Mouse (Mus musculus) liver, adult 2 months (tissue): ENCODE measurements around the gene Psmc2. TPM values are rescaled to one million over a fixed set of nuclear protein-coding genes. Genes with fewer than 3 reads are reported as not detected.
A peak's percentile ranks its signal among the peaks of the same experiment; 100 is the strongest.

ENCODE experiments used
- DNase-seq: peaks from one replicate; pipeline ENCODE4 v3.0.0-alpha.2; 2011; ENCODE audit warnings: low read depth, low spot score; ENCODE audit errors: extremely low read depth
- H3K27ac ChIP-seq: fragments of 200-500 bp; replicated peaks from 2 replicates; pipeline ENCODE4 v1.5.1; 2012; ENCODE audit warnings: low read depth, mild to moderate bottlenecking, control low read depth, inconsistent platforms, low read length; ENCODE audit not compliant: insufficient read depth
- H3K27me3 ChIP-seq: fragments of 200-500 bp; 2 replicates; pipeline ENCODE4 v1.6.1; 2012; ENCODE audit warnings: mild to moderate bottlenecking, moderate library complexity, low read length, inconsistent platforms; ENCODE audit not compliant: control insufficient read depth, insufficient read depth
- H3K36me3 ChIP-seq: fragments of 200-500 bp; 2 replicates; pipeline ENCODE4 v1.6.1; 2012; ENCODE audit warnings: low read length, inconsistent platforms; ENCODE audit not compliant: control insufficient read depth, insufficient read depth
- H3K4me1 ChIP-seq: fragments of 200-500 bp; 2 replicates; pipeline ENCODE4 v1.6.1; 2011; ENCODE audit warnings: low read length; ENCODE audit not compliant: control insufficient read depth, insufficient read depth
- H3K4me3 ChIP-seq: fragments of 200-500 bp; 2 replicates; pipeline ENCODE4 v1.5.1; 2011; ENCODE audit warnings: low read depth, mild to moderate bottlenecking, control low read depth, low read length, moderate library complexity; ENCODE audit not compliant: insufficient read depth
- H3K79me2 ChIP-seq: fragments of 200-500 bp; 2 replicates; pipeline ENCODE4 v1.6.1; 2012; ENCODE audit warnings: inconsistent platforms, mild to moderate bottlenecking, low read length, moderate library complexity; ENCODE audit not compliant: control insufficient read depth, insufficient read depth
- H3K9ac ChIP-seq: fragments of 200-500 bp; 2 replicates; pipeline ENCODE4 v1.6.1; 2012; ENCODE audit warnings: low read depth, mild to moderate bottlenecking, control low read depth, inconsistent platforms, low read length
- CTCF ChIP-seq: fragments of 200-500 bp; IDR thresholded peaks from 2 replicates; pipeline ENCODE4 v1.5.1; 2011; ENCODE audit warnings: low read depth, low read length, control low read depth
- POLR2A ChIP-seq: fragments of 200-500 bp; IDR thresholded peaks from 2 replicates; pipeline ENCODE4 v1.6.1; 2011; ENCODE audit warnings: low read length, control low read depth; ENCODE audit not compliant: insufficient read depth; ENCODE audit errors: extremely low read depth
- whole genome bisulfite sequencing: fragments of 180-500 bp; shearing (Covaris S2); methylation state at CpG from one replicate; pipeline ENCODE4 v1.1.7; 2018; 5-methylcytosine and 5-hydroxymethylcytosine counted together
- polyA plus RNA-seq: library from polyadenylated mRNA; depleted of rRNA; stranded (reverse); fragments of >200 nt; gene quantifications from 2 replicates; pipeline ENCODE4 v1.2.3, GENCODE M21; 2012; rRNA removed
- total RNA-seq: library from RNA; depleted of rRNA; stranded (reverse); fragments of >200 nt; gene quantifications from 2 replicates; pipeline ENCODE4 v1.2.3, GENCODE M21; 2014; rRNA removed

The Psmc2 gene
- total and polyA plus RNA-seq, 2 experiments: 30.3 to 48.0 TPM

GRCm38 (mm10) chr5:21844676-21845075 is 59.6 kb downstream of the Psmc2 start:
- no peak for DNase-seq
- H3K27ac ChIP-seq: no peak overlapping the region
- WGBS: 66% methylated on average over 4 of the region's 4 CpGs
- H3K4me1 ChIP-seq: no peaks in the 10 kb centered on the region
- TF ChIP-seq CTCF (peak; percentile 35; the same call in 1 of the 2 replicates), POLR2A (no peak)
- no peaks in the 10 kb centered on the region for H3K36me3 ChIP-seq
- H3K27me3 ChIP-seq: no peaks in the 10 kb centered on the region
- no peak overlapping the region for H3K9ac ChIP-seq
- H3K4me3 ChIP-seq: no peak overlapping the region
- H3K79me2 ChIP-seq: no peaks in the 10 kb centered on the region

- Histone ChIP-seq H3K79me2 (no peaks in the 10 kb centered on the region), H3K36me3 (no peaks in the 10 kb centered on the region), H3K9ac (no peak overlapping the region), H3K27ac (no peak overlapping the region), H3K4me1 (no peaks in the 10 kb centered on the region), H3K27me3 (no peaks in the 10 kb centered on the region), H3K4me3 (no peak overlapping the region)
- no peak for DNase-seq
- TF ChIP-seq POLR2A (no peak), CTCF (no peak)
- WGBS: 59% methylated on average over 20 of the region's 20 CpGs
These were observed 61.7 kb downstream of the Psmc2 start for GRCm38 (mm10) chr5:21846616-21847290.

- no peaks in the 10 kb centered on the region for H3K4me1 ChIP-seq
- no peak overlapping the region for H3K27ac ChIP-seq
- no peaks in the 10 kb centered on the region for H3K36me3 ChIP-seq
- 46% methylated on average over 6 of the region's 6 CpGs for WGBS
- no peak overlapping the region for H3K9ac ChIP-seq
- no peaks in the 10 kb centered on the region for H3K79me2 ChIP-seq
- no peaks in the 10 kb centered on the region for H3K27me3 ChIP-seq
- H3K4me3 ChIP-seq: no peak overlapping the region
- no peak for DNase-seq
- no peak for TF ChIP-seq POLR2A
- no peak for TF ChIP-seq CTCF
These were observed 62.4 kb downstream of the Psmc2 start for GRCm38 (mm10) chr5:21847438-21847837.

GRCm38 (mm10) chr5:21851679-21852340 is 66.7 kb downstream of the Psmc2 start:
- Histone ChIP-seq H3K27ac (no peak overlapping the region), H3K9ac (no peak overlapping the region), H3K4me1 (no peaks in the 10 kb centered on the region), H3K4me3 (no peak overlapping the region), H3K79me2 (no peaks in the 10 kb centered on the region), H3K36me3 (no peaks in the 10 kb centered on the region), H3K27me3 (no peaks in the 10 kb centered on the region)
- WGBS: 49% methylated on average over 10 of the region's 10 CpGs
- TF ChIP-seq POLR2A (no peak), CTCF (no peak)
- DNase-seq: no peak

Other genes with a start within 250 kb of the Psmc2 start
- 0.13 and 0.37 TPM in 2 replicates for gene Lrrc17, start 241.7 kb upstream of the Psmc2 start, total RNA-seq
- gene Lrrc17, start 241.7 kb upstream of the Psmc2 start, polyA plus RNA-seq: 0.05 and 0.10 TPM in 2 replicates
- gene Fbxl13, start 139.6 kb upstream of the Psmc2 start, total RNA-seq: under 0.01 and 0.07 TPM in 2 replicates
- 0.04 TPM in 1 of 2 replicates, not detected in the other for gene Fbxl13, start 139.6 kb upstream of the Psmc2 start, polyA plus RNA-seq
- gene Armc10, start 139.5 kb upstream of the Psmc2 start, total RNA-seq: 9.3 and 10.5 TPM in 2 replicates
- gene Armc10, start 139.5 kb upstream of the Psmc2 start, polyA plus RNA-seq: 14.6 and 28.3 TPM in 2 replicates
- gene Napepld, start 83.9 kb upstream of the Psmc2 start, total RNA-seq: 0.83 and 0.87 TPM in 2 replicates
- 0.37 and 0.40 TPM in 2 replicates for gene Napepld, start 83.9 kb upstream of the Psmc2 start, polyA plus RNA-seq
- 160 and 167 TPM in 2 replicates for gene Pmpcb, start 48.1 kb upstream of the Psmc2 start, total RNA-seq
- gene Pmpcb, start 48.1 kb upstream of the Psmc2 start, polyA plus RNA-seq: 63.4 and 71.6 TPM in 2 replicates
- gene Dnajc2, start within 50 bp of the Psmc2 start, total RNA-seq: 8.7 and 10.6 TPM in 2 replicates
- 4.9 and 7.0 TPM in 2 replicates for gene Dnajc2, start within 50 bp of the Psmc2 start, polyA plus RNA-seq
- gene Slc26a5, start 80.3 kb downstream of the Psmc2 start, total RNA-seq: not detected in 2 replicates
- not detected in 2 replicates for gene Slc26a5, start 80.3 kb downstream of the Psmc2 start, polyA plus RNA-seq